ENCODE assay signal across 8 mouse cellular contexts in genomic region chr5:76905405-76906154, GRCm38 (mm10). TPM values are rescaled to one million over a fixed set of nuclear protein-coding genes. Genes with fewer than 3 reads are reported as not detected.
DNase-seq lines count a peak whose midpoint lies in the region; ATAC-seq and TF ChIP-seq lines count a peak whose summit lies in the region.

Gene Aasdh (minus strand): TSS chr5:76905514.

- peak within 1 kb of the TSS; percentile 79 to 85 for H3K4me3 ChIP-seq in ES-E14 (ENCODE audit: insufficient read depth in 1 of 2, low read depth in 1 of 2, low read length in 2 of 2, poor library complexity in 1 of 2, severe bottlenecking in 1 of 2)
- H3K4me3 ChIP-seq in forebrain, embryonic 15.5 days: peak within 1 kb of the TSS; percentile 75
- H3K4me3 ChIP-seq in lung, adult 2 months (replicated peaks; ENCODE audit: extremely low read depth, low read depth, low read length): peak within 1 kb of the TSS; percentile 96

- no peak for TF ChIP-seq CTCF in lung, adult 2 months (IDR thresholded peaks at IDR 0.05; ENCODE audit: insufficient read depth, low read length)

- under 1% methylated on average over 47 of the region's 47 CpGs for WGBS in forebrain, embryonic 15.5 days
- under 1% methylated on average over 47 of the region's 47 CpGs for WGBS in lung, adult 2 months

- no peaks in the 10 kb centered on the region for H3K9me3 ChIP-seq in ES-E14 (ENCODE audit: control insufficient read depth, insufficient read depth, low read depth, low read length)
- no peaks in the 10 kb centered on the region for H3K9me3 ChIP-seq in forebrain, embryonic 15.5 days

- no peaks in the 10 kb centered on the region; the same call in 1 of the 2 replicates for H3K36me3 ChIP-seq in ES-E14 (ENCODE audit: control insufficient read depth, insufficient read depth, low read length, poor library complexity, severe bottlenecking)
- H3K36me3 ChIP-seq in forebrain, embryonic 15.5 days: no peaks in the 10 kb centered on the region

- intact Hi-C loops in heart, postnatal 25 days (cut with DNase I): loop anchor here (1.0 to 5.0 kb wide), 2 partner anchors 46 to 67 kb away; partner anchors contain the start of genes Paics, Ppat and Srp72

- peak within 1 kb of the TSS; percentile 67 for H3K27ac ChIP-seq in ES-E14 (ENCODE audit: insufficient read depth, low read depth, low read length, poor library complexity, severe bottlenecking)
- H3K27ac ChIP-seq in forebrain, embryonic 15.5 days (replicated peaks): peak within 1 kb of the TSS; percentile 88

- H3K27me3 ChIP-seq in forebrain, embryonic 15.5 days: no peaks in the 10 kb centered on the region

- peak within 1 kb of the TSS; percentile 94 for H3K9ac ChIP-seq in ES-E14 (ENCODE audit: insufficient read depth, low read depth, low read length, poor library complexity, severe bottlenecking)
- H3K9ac ChIP-seq in forebrain, embryonic 15.5 days (replicated peaks): peak within 1 kb of the TSS; percentile 88

- in situ Hi-C loops in ES-E14 (cut with MboI; ENCODE audit: low sequenced_read_pairs in 2 of 2, unreplicated experiment in 2 of 2): no loop called here

- peak; percentile 90 for DNase-seq in ES-E14 (ENCODE audit: low read depth, low spot score)
- DNase-seq in cerebellum, adult 11-12 months: peak; percentile 96
- peak; percentile 84 for DNase-seq in heart, postnatal 25 days (ENCODE audit: low spot score)
- DNase-seq in layer of hippocampus, adult 18-20 months (ENCODE audit: low spot score in 2 of 2): peak; percentile 93 to 96
- DNase-seq in lung, adult 2 months: peak; percentile 97
- DNase-seq in thymus, adult 18-20 months: peak; percentile 86 to 87

- TF ChIP-seq POLR2A in lung, adult 2 months (IDR thresholded peaks at IDR 0.05; ENCODE audit: borderline replicate concordance, extremely low read depth, low read depth, low read length): peak; percentile 99

- peak within 1 kb of the TSS; percentile 68 for H3K4me2 ChIP-seq in forebrain, embryonic 15.5 days (replicated peaks)

- peak; percentile 99 for ATAC-seq in forebrain, embryonic 15.5 days (replicated peaks)
- ATAC-seq in neutrophil, adult 5-6 weeks (ENCODE audit: extremely low read depth, insufficient number of reproducible peaks, low FRiP score, poor library complexity, severe bottlenecking): peak; percentile 97

- peaks cover 2 to 4% of the 10 kb centered on the region in 2 experiments; a peak in 1 of 4 replicates for H3K4me1 ChIP-seq in ES-E14 (ENCODE audit: control insufficient read depth in 2 of 2, insufficient read depth in 2 of 2, low read length in 2 of 2, poor library complexity in 1 of 2)
- peaks cover 10% of the 10 kb centered on the region for H3K4me1 ChIP-seq in forebrain, embryonic 15.5 days
- peaks cover 3% of the 10 kb centered on the region; the same call in 1 of the 2 replicates for H3K4me1 ChIP-seq in lung, adult 2 months (ENCODE audit: control insufficient read depth, insufficient read depth, low read length)

TF ChIP-seq in ES-E14, 5 proteins besides CTCF, POLR2A, EP300 and RAD21:
- TF ChIP-seq MAFK (IDR thresholded peaks at IDR 0.05; ENCODE audit: insufficient read depth, low read depth, low read length) (no peak), ZNF384 (IDR thresholded peaks at IDR 0.05; ENCODE audit: low read depth, low read length) (no peak), CHD2 (IDR thresholded peaks at IDR 0.05; ENCODE audit: low read depth, low read length) (no peak), ZC3H11A (IDR thresholded peaks at IDR 0.05; ENCODE audit: borderline replicate concordance, low read depth, low read length) (no peak), HCFC1 (IDR thresholded peaks at IDR 0.05; ENCODE audit: borderline replicate concordance, insufficient read depth, low read length) (peak; percentile 86)

RNA-seq across cellular contexts. Expression of gene Aasdh, which starts in this region (rescaled TPM):
- total RNA-seq in ES-E14 (2012; rRNA removed): 18.0 and 22.1 TPM in 2 replicates
- 25.6 and 27.5 TPM in 2 replicates for polyA plus RNA-seq in forebrain, embryonic 15.5 days (2015; fragmentation: Nextera tagmentation; extraction: Ambion mirVana)
- 10 to 100 TPM; 14.4 to 15.4 TPM for total RNA-seq in heart, postnatal 25 days (2021)
- total RNA-seq in layer of hippocampus, adult 18-20 months (2021): 10 to 100 TPM; 19.3 to 23.2 TPM
- 8.3 and 13.7 TPM in 2 replicates for polyA plus RNA-seq in lung, adult 2 months (2012; rRNA removed)
- 39.3 and 46.3 TPM in 2 replicates for total RNA-seq in neutrophil, adult 5-6 weeks (2017)

Comparison
In these comparisons a context has a peak if more than half of its experiments do, and no peak if none do; other contexts are left out.
1. Peak in every context shown above with its lines: DNase-seq, ATAC-seq, H3K4me3 ChIP-seq and H3K27ac ChIP-seq.